Mouse (Mus musculus): ENCODE data around the gene Mthfd1.

GRCm38 (mm10) chr12:76253090-76253489 is 2.0 kb upstream of the Mthfd1 start:
- peak in 1 of 2 experiments; percentile 51; a peak in 1 of 4 replicates for TF ChIP-seq EP300 (IDR thresholded peaks at IDR 0.05; ENCODE audit: low read depth in 1 of 2, low read length in 2 of 2)
- peak; percentile 24; the same call in 1 of the 2 replicates for TF ChIP-seq TCF12 (IDR thresholded peaks at IDR 0.05; ENCODE audit: low read depth, low read length)
- no peak for TF ChIP-seq MAFK (IDR thresholded peaks at IDR 0.05; ENCODE audit: borderline replicate concordance, low read depth, low read length)
- no peak for TF ChIP-seq JUND (IDR thresholded peaks at IDR 0.05; ENCODE audit: low read depth, low read length)

Measured in MEL (cell line).